Mouse (Mus musculus) left cerebral cortex, adult 11 months (tissue): Measurements from ENCODE around the gene Gcm1.

Experiments used
- DNase-seq: peaks from one replicate; pipeline ENCODE4 v3.0.0; 2022; ENCODE audit warnings: low spot score

Gene Gcm1

GRCm38 (mm10) chr9:78100956-78101355 lies 49.2 kb downstream of the Gcm1 start:
- DNase-seq, result no peak

DNA sequence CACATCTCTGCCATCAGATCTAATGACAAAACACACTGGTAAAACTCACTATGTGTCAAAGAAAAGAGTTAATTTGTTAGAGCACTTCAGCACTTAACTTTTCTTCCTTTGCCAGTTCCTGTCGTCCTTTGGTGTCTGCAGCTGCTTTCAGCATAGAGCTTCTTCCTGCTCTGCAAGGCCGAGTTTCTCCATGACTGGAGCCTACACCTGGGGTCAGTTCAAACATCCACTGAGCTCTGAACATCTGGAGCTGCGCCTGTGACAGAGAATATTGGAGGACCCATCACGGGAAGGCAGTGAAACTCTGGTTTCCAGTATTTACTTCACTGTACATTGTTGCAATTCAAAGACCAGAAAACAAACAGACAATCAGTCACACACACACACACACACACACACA lies 49.7 kb downstream of the Gcm1 start:
- no peak for DNase-seq

DNA sequence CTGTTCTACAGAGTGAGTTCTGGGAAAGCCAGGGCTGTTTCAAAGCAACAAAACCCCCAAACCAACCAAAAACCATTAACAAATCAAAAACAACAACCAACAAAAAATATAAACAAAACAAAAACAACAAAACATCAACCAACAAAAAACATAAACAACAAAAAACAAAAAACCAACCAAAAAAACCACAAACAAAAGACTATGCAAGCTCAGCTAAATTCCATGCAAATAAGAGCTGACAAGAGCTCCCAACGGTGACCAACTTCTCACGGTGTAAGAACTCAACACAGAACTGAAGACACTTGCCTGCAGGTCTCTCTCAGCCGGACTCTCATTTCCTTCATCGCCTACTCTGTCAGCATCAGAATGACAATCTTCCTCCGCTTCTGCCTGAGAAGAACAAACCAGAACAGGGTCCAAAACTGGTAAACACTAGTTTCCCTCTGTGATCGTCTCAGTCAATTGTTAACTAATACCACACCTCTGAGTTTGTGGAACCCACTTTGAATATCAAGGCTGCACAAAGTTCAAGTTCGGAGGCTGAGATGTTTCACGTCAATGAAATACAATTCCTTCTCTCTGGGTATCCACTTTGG lies 52.3 kb downstream of the Gcm1 start:
- DNase-seq, result no peak

GRCm38 (mm10) chr9:78104973-78105372 lies 53.2 kb downstream of the Gcm1 start:
- DNase-seq, result no peak

GRCm38 (mm10) chr9:78105501-78105932 lies 53.8 kb downstream of the Gcm1 start:
- no peak for DNase-seq

DNA sequence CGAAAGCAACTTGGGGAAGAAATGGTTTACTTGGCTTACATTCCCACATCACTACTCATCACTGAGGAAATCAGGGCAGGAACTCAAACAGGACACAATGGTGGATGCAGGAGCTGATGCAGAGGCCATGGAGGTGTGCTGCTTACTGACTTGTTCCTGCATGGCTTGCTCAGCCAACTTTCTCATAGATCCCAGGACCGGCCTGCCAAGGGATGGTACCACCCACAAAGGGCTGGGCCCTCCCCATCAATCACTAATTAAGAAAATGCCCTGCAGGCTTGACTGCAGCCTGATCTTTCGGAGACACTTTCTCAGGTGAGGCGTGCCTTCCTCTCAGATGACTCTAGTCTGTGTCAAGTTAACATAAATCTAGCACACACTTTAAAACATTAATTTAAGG lies 55.1 kb downstream of the Gcm1 start:
- no peak for DNase-seq

GRCm38 (mm10) chr9:78107582-78107911 lies 55.8 kb downstream of the Gcm1 start:
- no peak for DNase-seq

GRCm38 (mm10) chr9:78107912-78108795 lies 56.4 kb downstream of the Gcm1 start:
- DNase-seq, result peak; percentile 63

DNA sequence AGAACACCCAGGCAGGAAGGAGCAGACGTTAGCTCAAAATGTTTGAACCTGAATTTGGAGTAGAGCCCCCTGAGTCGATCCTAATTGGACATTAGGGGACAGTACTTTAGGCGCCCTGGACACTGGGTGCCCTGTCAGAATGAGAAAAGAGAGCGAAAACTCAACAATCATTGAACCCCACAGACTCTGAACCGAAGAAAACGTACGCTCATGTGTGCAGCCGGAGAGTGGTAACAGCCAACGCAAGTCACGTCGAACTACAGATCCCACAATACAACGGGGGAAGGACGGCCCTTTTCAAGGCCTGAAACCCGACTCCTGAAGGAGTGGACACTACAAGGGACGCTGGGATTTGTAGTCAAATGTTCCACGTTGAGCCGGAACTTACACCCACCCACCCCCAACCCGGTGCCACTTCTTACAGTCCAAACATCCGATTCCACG lies 57.1 kb downstream of the Gcm1 start, which contains the start of the genes Fbxo9 and Ick:
Gene Fbxo9, minus strand, starts transcription at position 270 of the 444 bp plus-strand sequence.
Gene Ick, plus strand, starts transcription at position 397 of the 444 bp plus-strand sequence.
- peak; percentile 90 for DNase-seq

DNA sequence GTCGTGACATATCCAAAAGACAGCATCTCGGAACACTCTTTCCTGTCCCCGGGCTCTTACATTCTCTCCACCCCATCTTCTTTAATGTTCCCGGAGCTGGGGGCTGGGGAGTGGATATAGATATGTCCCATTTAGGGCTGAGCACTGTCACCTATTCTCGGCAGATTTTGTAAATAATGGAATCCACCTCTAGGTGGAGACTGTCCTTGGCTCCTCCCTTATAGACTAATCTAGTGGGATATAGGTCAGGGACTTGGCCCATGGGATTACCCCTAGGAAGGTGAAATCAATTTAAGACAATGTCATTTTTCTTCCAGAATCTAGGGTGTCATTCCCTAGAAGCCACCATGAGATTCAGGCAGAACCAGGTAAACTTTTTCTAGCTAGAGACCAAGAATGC lies 57.9 kb downstream of the Gcm1 start:
- DNase-seq, result no peak

DNA sequence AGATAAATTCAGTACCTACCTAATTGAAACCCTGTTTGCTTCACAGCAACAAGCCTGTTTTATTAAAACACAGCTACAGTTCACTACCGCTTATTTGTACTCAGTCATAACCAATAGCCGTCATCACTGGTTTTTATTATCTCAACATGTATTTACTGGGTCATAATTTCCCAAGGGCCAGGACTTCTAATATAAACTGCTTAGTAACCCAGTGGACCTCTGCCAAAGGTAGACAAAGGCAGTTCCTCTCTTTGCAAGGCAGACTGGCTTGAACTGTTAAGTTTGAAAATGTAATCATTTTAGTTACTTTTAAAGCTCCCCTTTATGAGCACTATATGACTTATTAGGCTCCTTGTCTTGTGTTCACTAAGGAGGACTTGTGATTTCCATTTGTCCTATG lies 59.7 kb downstream of the Gcm1 start:
- no peak for DNase-seq

- peak; percentile 78 for DNase-seq
Observed at GRCm38 (mm10) chr9:78112770-78113537, 61.2 kb downstream of the Gcm1 start.

GRCm38 (mm10) chr9:78113538-78113885 lies 61.8 kb downstream of the Gcm1 start:
- DNase-seq, result no peak
